Mouse (Mus musculus): ENCODE data around the gene St6galnac4. TPM values are rescaled to one million over a fixed set of nuclear protein-coding genes. Genes with fewer than 3 reads are reported as not detected.

The St6galnac4 gene
- polyA plus RNA-seq, 1 experiment from 2014 or later: 36.5 TPM

GRCm38 (mm10) chr2:32602600-32603054, 15.7 kb downstream of the St6galnac4 start:
- Histone ChIP-seq H3K36me3 (0 out of 2 replicates have a peak, but pooled peaks cover 2% of the 10 kb centered on the region), H3K9me3 (replicated peaks) (no peaks in the 10 kb centered on the region), H3K27me3 (no peaks in the 10 kb centered on the region), H3K27ac (replicated peaks) (peak overlapping the region; percentile 76), H3K4me1 (peaks cover 25% of the 10 kb centered on the region), H3K4me2 (replicated peaks) (peak overlapping the region; percentile 57), H3K9ac (no peak overlapping the region), H3K4me3 (replicated peaks) (peak overlapping the region; percentile 41)
- under 1% methylated on average over 11 of the region's 11 CpGs for WGBS
- ATAC-seq (ENCODE audit: insufficient number of reproducible peaks, low FRiP score, low TSS enrichment, low read depth): peak; percentile 63; the same call in 1 of the 2 replicates

- 55% methylated on average over 10 of the region's 10 CpGs for WGBS
Observed at GRCm38 (mm10) chr2:32604631-32605030, 17.7 kb downstream of the St6galnac4 start.

GRCm38 (mm10) chr2:32606161-32607142, 19.6 kb downstream of the St6galnac4 start:
- ATAC-seq (ENCODE audit: insufficient number of reproducible peaks, low FRiP score, low TSS enrichment, low read depth): peak; percentile 68
- peaks cover 54% of the 10 kb centered on the region for H3K4me1 ChIP-seq
- H3K27ac ChIP-seq (replicated peaks): peak overlapping the region; percentile 75
- H3K27me3 ChIP-seq: no peaks in the 10 kb centered on the region
- peak overlapping the region; percentile 74 for H3K4me3 ChIP-seq (replicated peaks)
- peak overlapping the region; percentile 94 for H3K4me2 ChIP-seq (replicated peaks)
- no peaks in the 10 kb centered on the region for H3K36me3 ChIP-seq
- WGBS: 10% methylated on average over 55 of the region's 55 CpGs
- H3K9ac ChIP-seq: peak overlapping the region; percentile 65
- H3K9me3 ChIP-seq (replicated peaks): no peaks in the 10 kb centered on the region

More at GRCm38 (mm10) chr2:32604631-32605030, 17.7 kb downstream of the St6galnac4 start:
- Histone ChIP-seq H3K4me2 (replicated peaks) (no peak overlapping the region), H3K36me3 (no peaks in the 10 kb centered on the region), H3K4me3 (replicated peaks) (no peak overlapping the region), H3K27me3 (no peaks in the 10 kb centered on the region), H3K4me1 (peaks cover 42% of the 10 kb centered on the region), H3K9me3 (replicated peaks) (no peaks in the 10 kb centered on the region), H3K27ac (replicated peaks) (no peak overlapping the region), H3K9ac (no peak overlapping the region)
- ATAC-seq (ENCODE audit: insufficient number of reproducible peaks, low FRiP score, low TSS enrichment, low read depth): no peak

- Histone ChIP-seq H3K9ac (peak overlapping the region; percentile 65), H3K4me3 (replicated peaks) (peak overlapping the region; percentile 74), H3K9me3 (replicated peaks) (no peaks in the 10 kb centered on the region), H3K27ac (replicated peaks) (peak overlapping the region; percentile 75), H3K4me1 (peaks cover 44% of the 10 kb centered on the region), H3K27me3 (no peaks in the 10 kb centered on the region), H3K36me3 (peaks cover 5% of the 10 kb centered on the region; the same call in 1 of the 2 replicates), H3K4me2 (replicated peaks) (peak overlapping the region; percentile 94)
- ATAC-seq (ENCODE audit: insufficient number of reproducible peaks, low FRiP score, low TSS enrichment, low read depth): peak; percentile 16; the same call in 1 of the 2 replicates
- 1% methylated on average over 34 of the region's 34 CpGs for WGBS
Observed at GRCm38 (mm10) chr2:32607262-32607947, 20.5 kb downstream of the St6galnac4 start.

GRCm38 (mm10) chr2:32608141-32608777, 21.4 kb downstream of the St6galnac4 start:
- peaks cover 9% of the 10 kb centered on the region; the same call in 1 of the 2 replicates for H3K36me3 ChIP-seq
- H3K4me1 ChIP-seq: peaks cover 41% of the 10 kb centered on the region
- peak overlapping the region; percentile 75 for H3K27ac ChIP-seq (replicated peaks)
- peak overlapping the region; percentile 94 for H3K4me2 ChIP-seq (replicated peaks)
- H3K27me3 ChIP-seq: no peaks in the 10 kb centered on the region
- H3K9ac ChIP-seq: 0 out of 2 replicates have a peak overlapping the region, but pooled peaks have one; percentile 10
- peak overlapping the region; percentile 74 for H3K4me3 ChIP-seq (replicated peaks)
- 6% methylated on average over 25 of the region's 25 CpGs for WGBS
- H3K9me3 ChIP-seq (replicated peaks): no peaks in the 10 kb centered on the region
- ATAC-seq (ENCODE audit: insufficient number of reproducible peaks, low FRiP score, low TSS enrichment, low read depth): peak; percentile 80; the same call in 1 of the 2 replicates

GRCm38 (mm10) chr2:32608778-32609435, 22.0 kb downstream of the St6galnac4 start:
- WGBS: 44% methylated on average over 18 of the region's 18 CpGs
- Histone ChIP-seq H3K36me3 (peaks cover 15% of the 10 kb centered on the region; the same call in 1 of the 2 replicates), H3K4me1 (peaks cover 41% of the 10 kb centered on the region), H3K9ac (no peak overlapping the region), H3K4me2 (replicated peaks) (peak overlapping the region; percentile 94), H3K27ac (replicated peaks) (peak overlapping the region; percentile 75), H3K9me3 (replicated peaks) (no peaks in the 10 kb centered on the region), H3K4me3 (replicated peaks) (peak overlapping the region; percentile 74), H3K27me3 (no peaks in the 10 kb centered on the region)
- 0 out of 2 replicates have a peak, but pooled peaks have one; percentile 8 for ATAC-seq (ENCODE audit: insufficient number of reproducible peaks, low FRiP score, low TSS enrichment, low read depth)

- no peak for ATAC-seq (ENCODE audit: insufficient number of reproducible peaks, low FRiP score, low TSS enrichment, low read depth)
- Histone ChIP-seq H3K9me3 (replicated peaks) (no peaks in the 10 kb centered on the region), H3K27me3 (no peaks in the 10 kb centered on the region), H3K4me2 (replicated peaks) (peak overlapping the region; percentile 54), H3K4me3 (replicated peaks) (peak overlapping the region; percentile 39), H3K9ac (no peak overlapping the region), H3K36me3 (peaks cover 26% of the 10 kb centered on the region), H3K4me1 (peaks cover 41% of the 10 kb centered on the region), H3K27ac (replicated peaks) (peak overlapping the region; percentile 29)
- 15% methylated on average over 23 of the region's 23 CpGs for WGBS
Observed at GRCm38 (mm10) chr2:32610610-32611229, 23.8 kb downstream of the St6galnac4 start.

- no peak for ATAC-seq (ENCODE audit: insufficient number of reproducible peaks, low FRiP score, low TSS enrichment, low read depth)
- WGBS: 73% methylated on average over 26 of the region's 26 CpGs
- no peak overlapping the region for H3K9ac ChIP-seq
Observed at GRCm38 (mm10) chr2:32612274-32612673, 25.4 kb downstream of the St6galnac4 start.

GRCm38 (mm10) chr2:32617109-32617508, 30.2 kb downstream of the St6galnac4 start:
- Histone ChIP-seq H3K36me3 (peaks cover 53% of the 10 kb centered on the region), H3K9me3 (replicated peaks) (no peaks in the 10 kb centered on the region), H3K4me2 (replicated peaks) (no peak overlapping the region), H3K27me3 (no peaks in the 10 kb centered on the region), H3K9ac (no peak overlapping the region), H3K4me3 (replicated peaks) (no peak overlapping the region), H3K27ac (replicated peaks) (no peak overlapping the region), H3K4me1 (peaks cover 27% of the 10 kb centered on the region)
- 100% methylated on average over 1 of the region's 1 CpGs for WGBS
- ATAC-seq (ENCODE audit: insufficient number of reproducible peaks, low FRiP score, low TSS enrichment, low read depth): no peak

More at GRCm38 (mm10) chr2:32612274-32612673, 25.4 kb downstream of the St6galnac4 start:
- Histone ChIP-seq H3K9me3 (replicated peaks) (no peaks in the 10 kb centered on the region), H3K4me2 (replicated peaks) (no peak overlapping the region), H3K27ac (replicated peaks) (no peak overlapping the region), H3K4me1 (peaks cover 36% of the 10 kb centered on the region), H3K36me3 (peaks cover 36% of the 10 kb centered on the region), H3K4me3 (replicated peaks) (no peak overlapping the region), H3K27me3 (no peaks in the 10 kb centered on the region)

GRCm38 (mm10) chr2:32617601-32618000, 30.7 kb downstream of the St6galnac4 start:
- H3K9ac ChIP-seq: no peak overlapping the region
- WGBS: 91% methylated on average over 4 of the region's 4 CpGs
- ATAC-seq (ENCODE audit: insufficient number of reproducible peaks, low FRiP score, low TSS enrichment, low read depth): no peak

More at GRCm38 (mm10) chr2:32617601-32618000, 30.7 kb downstream of the St6galnac4 start:
- peaks cover 49% of the 10 kb centered on the region for H3K36me3 ChIP-seq
- no peak overlapping the region for H3K27ac ChIP-seq (replicated peaks)
- H3K4me2 ChIP-seq (replicated peaks): no peak overlapping the region
- H3K4me3 ChIP-seq (replicated peaks): no peak overlapping the region
- no peaks in the 10 kb centered on the region for H3K27me3 ChIP-seq
- peaks cover 27% of the 10 kb centered on the region for H3K4me1 ChIP-seq
- H3K9me3 ChIP-seq (replicated peaks): no peaks in the 10 kb centered on the region
